Mouse (Mus musculus): Measurements from ENCODE around the gene Nxf2. TPM values are rescaled to one million over a fixed set of nuclear protein-coding genes. Genes with fewer than 3 reads are reported as not detected.

The Nxf2 gene
- 0.34 to 0.42 TPM in 2 of 4 replicates, not detected in the others for total RNA-seq (2023)

DNA sequence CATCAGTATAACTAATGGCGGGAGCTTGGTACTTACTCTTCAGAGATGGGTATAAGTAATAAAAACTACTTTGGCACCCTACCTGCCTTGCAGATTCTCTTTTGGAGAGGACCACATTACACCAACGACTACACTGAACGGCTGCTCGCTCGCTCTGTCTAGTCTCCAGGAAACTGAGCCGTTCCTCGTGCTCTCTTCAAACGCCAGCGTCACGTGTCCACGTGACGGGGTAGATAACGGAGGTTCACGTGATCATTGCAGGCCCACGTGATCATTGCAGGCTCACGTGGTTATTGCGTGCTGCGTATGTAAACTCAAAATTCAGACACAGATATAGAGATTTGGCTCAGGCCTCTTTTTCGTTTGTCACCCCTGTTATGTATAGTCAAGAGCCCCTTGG, at the start of gene Nxf2:
Gene Nxf2, minus strand, starts transcription at position 209 of the 400 bp plus-strand sequence.

DNA sequence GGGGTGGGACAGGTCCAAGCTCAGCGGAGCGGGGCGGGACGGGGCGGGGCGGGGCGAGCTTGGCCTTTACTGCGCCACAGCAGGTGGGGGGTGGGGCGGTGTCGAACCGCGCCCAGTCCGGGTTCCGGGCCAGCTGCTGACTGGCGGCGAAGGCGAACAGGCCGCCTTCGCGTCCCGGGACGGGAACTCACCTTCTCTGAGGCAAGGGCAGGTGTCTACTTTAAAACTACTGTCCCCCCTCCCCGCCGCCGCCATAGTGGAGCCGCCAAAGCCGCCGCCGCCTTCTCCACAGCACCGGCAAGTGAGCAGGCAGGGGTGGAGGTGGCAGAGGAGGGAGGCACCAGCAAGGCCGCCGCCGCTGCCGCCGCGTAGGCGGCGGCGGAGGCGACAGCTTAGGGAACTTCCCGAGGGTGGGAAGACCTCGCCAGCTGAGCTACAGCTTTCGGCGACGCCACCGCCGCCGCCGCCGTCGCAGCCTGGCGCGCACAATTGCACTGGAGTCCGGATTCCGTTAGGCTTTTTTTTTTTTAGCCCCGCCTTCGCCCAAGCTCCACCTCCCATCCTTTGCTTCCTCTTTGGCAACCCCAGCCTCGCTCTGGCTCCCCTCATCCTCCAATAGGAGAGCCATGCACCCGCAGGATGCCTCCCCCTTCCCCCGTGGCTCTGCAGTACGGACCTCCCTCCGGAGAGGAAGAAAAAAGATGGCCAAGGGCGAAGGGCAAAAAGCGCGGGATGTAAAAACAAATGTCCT, 44.3 kb upstream of the Nxf2 start, which contains the start of gene Zmat1:
Gene Zmat1, minus strand, starts transcription at position 490 of the 751 bp plus-strand sequence.

Other genes with a start within 250 kb of the Nxf2 start
- 0.43 to 0.47 TPM in 2 of 4 replicates, not detected in the others for gene Armcx1, start 246.8 kb downstream of the Nxf2 start, total RNA-seq (2023)
- 3.3 to 4.4 TPM (median 3.7 TPM) in 4 replicates for gene Armcx6, start 213.3 kb downstream of the Nxf2 start, total RNA-seq (2023)
- gene Armcx3, start 208.2 kb downstream of the Nxf2 start, total RNA-seq (2023) = 16.9 to 19.7 TPM (median 17.7 TPM) in 4 replicates
- 33.4 to 45.7 TPM (median 37.1 TPM) in 4 replicates for gene Armcx2, start 155.5 kb downstream of the Nxf2 start, total RNA-seq (2023)
- gene Zmat1, start 44.5 kb upstream of the Nxf2 start, total RNA-seq (2023) = 9.9 to 10.5 TPM (median 10.4 TPM) in 4 replicates
- not detected in 4 replicates for gene Gm15023, start 212.9 kb upstream of the Nxf2 start, total RNA-seq (2023)
- gene Tceal6, start 245.9 kb upstream of the Nxf2 start, total RNA-seq (2023) = not detected in 4 replicates

Data from B cell, adult 62 days (primary cell).